Mouse (Mus musculus) erythroblast, embryonic 14.5 days (primary cell): ENCODE measurements around the gene Slc6a9.

ENCODE experiments used
- GATA1 ChIP-seq: IDR thresholded peaks from 2 replicates; pipeline ENCODE4 v1.6.1; 2012; ENCODE audit warnings: low read length, inconsistent platforms, mixed read lengths
- TAL1 ChIP-seq: IDR thresholded peaks from 3 replicates; pipeline ENCODE4 v1.6.1; 2012; ENCODE audit warnings: low read length, inconsistent platforms, mixed read lengths

- TF ChIP-seq TAL1 = no peak
- TF ChIP-seq GATA1 = no peak
Observed at GRCm38 (mm10) chr4:117845316-117845715, 11.0 kb downstream of the Slc6a9 start.
